Mouse (Mus musculus) T-helper 17 cell (primary cell): ENCODE data around the gene Spns1.
"Not testable (repeated sequence)": the region's sequence is repeated elsewhere in the genome, so short reads cannot be mapped to it uniquely, and the experiment has no call there.

Source experiments
- in situ Hi-C, 2 experiments: fragments of 300-600 bp; cut with MboI, MseI; formaldehyde crosslinking; loops; 1 replicate in 1 of 2; 2 replicates in 1 of 2; pipeline ENCODE4 v1.15.1; 2025; ENCODE audit warnings: high pct_unique_total_duplicates in 2 of 2

The Spns1 gene

GRCm38 (mm10) chr7:126377278-126378158 lies at the start of gene Spns1:
Gene Spns1, minus strand, starts transcription at chr7:126377450.
- in situ Hi-C loops: no loop called here

- in situ Hi-C loops: no loop called here
Measured at GRCm38 (mm10) chr7:126424161-126424560, 46.9 kb upstream of the Spns1 start.

GRCm38 (mm10) chr7:126421756-126422155 lies 44.5 kb upstream of the Spns1 start:
- in situ Hi-C loops: no loop called here

GRCm38 (mm10) chr7:126418496-126418895 lies 41.2 kb upstream of the Spns1 start:
- in situ Hi-C loops: no loop called here

GRCm38 (mm10) chr7:126417606-126418005 lies 40.4 kb upstream of the Spns1 start:
- in situ Hi-C loops: no loop called here

GRCm38 (mm10) chr7:126417045-126417444 lies 39.8 kb upstream of the Spns1 start:
- in situ Hi-C loops: no loop called here

- in situ Hi-C loops: no loop called here
Measured at GRCm38 (mm10) chr7:126416615-126417014, 39.4 kb upstream of the Spns1 start.

- in situ Hi-C loops: no loop called here
Measured at GRCm38 (mm10) chr7:126414725-126415124, 37.5 kb upstream of the Spns1 start, which contains the start of gene Cd19. Gene Cd19, minus strand, starts transcription at chr7:126414889.

- in situ Hi-C loops: no loop called here
Measured at GRCm38 (mm10) chr7:126411061-126411460, 33.8 kb upstream of the Spns1 start.

- in situ Hi-C loops: loop anchor here (5.0 kb wide), 2 partner anchors 104 to 119 kb away; no protein-coding TSS in a partner anchor
Measured at GRCm38 (mm10) chr7:126408686-126409085, 31.4 kb upstream of the Spns1 start.

GRCm38 (mm10) chr7:126402518-126402917 lies 25.3 kb upstream of the Spns1 start:
- in situ Hi-C loops: loop anchor here in 1 of 2 experiments (5.0 kb wide), 1 partner anchor 35 kb away; no protein-coding TSS in a partner anchor

GRCm38 (mm10) chr7:126399548-126399947 lies 22.3 kb upstream of the Spns1 start:
- in situ Hi-C loops: loop anchor here in 1 of 2 experiments (5.0 kb wide), 1 partner anchor 38 kb away; no protein-coding TSS in a partner anchor

- in situ Hi-C loops: loop anchor here in 1 of 2 experiments (5.0 kb wide), 1 partner anchor 39 kb away; no protein-coding TSS in a partner anchor
Measured at GRCm38 (mm10) chr7:126397822-126398221, 20.6 kb upstream of the Spns1 start.

- in situ Hi-C loops: loop anchor here in 1 of 2 experiments (5.0 kb wide), 1 partner anchor 40 kb away; no protein-coding TSS in a partner anchor
Measured at GRCm38 (mm10) chr7:126397221-126397620, 20.0 kb upstream of the Spns1 start.

GRCm38 (mm10) chr7:126396298-126397119 lies 19.3 kb upstream of the Spns1 start, which contains the start of gene Nfatc2ip:
Gene Nfatc2ip, minus strand, starts transcription at chr7:126396737.
- in situ Hi-C loops: loop anchor here in 1 of 2 experiments (5.0 kb wide), 1 partner anchor 41 kb away; no protein-coding TSS in a partner anchor

- in situ Hi-C loops: not testable (repeated sequence)
Measured at GRCm38 (mm10) chr7:126392086-126392884, 15.0 kb upstream of the Spns1 start.

- in situ Hi-C loops: no loop called here
Measured at GRCm38 (mm10) chr7:126388185-126388584, 10.9 kb upstream of the Spns1 start.

- in situ Hi-C loops: no loop called here
Measured at GRCm38 (mm10) chr7:126383565-126383964, 6.3 kb upstream of the Spns1 start.

GRCm38 (mm10) chr7:126376903-126377277 lies 360 bp downstream of the Spns1 start:
- in situ Hi-C loops: no loop called here

GRCm38 (mm10) chr7:126375012-126375411 lies 2.2 kb downstream of the Spns1 start:
- in situ Hi-C loops: no loop called here

GRCm38 (mm10) chr7:126374526-126374925 lies 2.7 kb downstream of the Spns1 start:
- in situ Hi-C loops: loop anchor here (5.0 to 25.0 kb wide), 2 partner anchors 42 to 887 kb away; partner anchors contain the start of gene Nsmce1 (in 1 of the 2)
